Mouse (Mus musculus): ENCODE measurements around the gene Cyp2w1.

Cyp2w1 gene

GRCm38 (mm10) chr5:139364911-139365571 lies 12.6 kb downstream of the Cyp2w1 start:
- in situ Hi-C loops (cut with MboI, MseI): no loop called here

- in situ Hi-C loops (cut with MboI, MseI): no loop called here
These were observed 13.4 kb downstream of the Cyp2w1 start for GRCm38 (mm10) chr5:139365827-139366226.

GRCm38 (mm10) chr5:139366484-139366883 lies 14.1 kb downstream of the Cyp2w1 start:
- in situ Hi-C loops (cut with MboI, MseI): no loop called here

- in situ Hi-C loops (cut with MboI, MseI): no loop called here
These were observed 15.6 kb downstream of the Cyp2w1 start for GRCm38 (mm10) chr5:139367884-139368458.

- in situ Hi-C loops (cut with MboI, MseI): no loop called here
These were observed 16.4 kb downstream of the Cyp2w1 start for GRCm38 (mm10) chr5:139368638-139369320.

- in situ Hi-C loops (cut with MboI, MseI): no loop called here
These were observed 17.9 kb downstream of the Cyp2w1 start for GRCm38 (mm10) chr5:139370336-139370735.

- in situ Hi-C loops (cut with MboI, MseI): no loop called here
These were observed 18.7 kb downstream of the Cyp2w1 start for GRCm38 (mm10) chr5:139371118-139371517.

GRCm38 (mm10) chr5:139371631-139372401 lies 19.4 kb downstream of the Cyp2w1 start:
- in situ Hi-C loops (cut with MboI, MseI): no loop called here

- in situ Hi-C loops (cut with MboI, MseI): no loop called here
These were observed 20.7 kb downstream of the Cyp2w1 start for GRCm38 (mm10) chr5:139373126-139373525.

GRCm38 (mm10) chr5:139373889-139374444 lies 21.6 kb downstream of the Cyp2w1 start:
- in situ Hi-C loops (cut with MboI, MseI): no loop called here

GRCm38 (mm10) chr5:139374841-139375240 lies 22.4 kb downstream of the Cyp2w1 start:
- in situ Hi-C loops (cut with MboI, MseI): no loop called here

- in situ Hi-C loops (cut with MboI, MseI): no loop called here
These were observed 25.3 kb downstream of the Cyp2w1 start, which contains the start of gene Gpr146 for GRCm38 (mm10) chr5:139377468-139378270. Gene Gpr146 (plus strand): TSS chr5:139377697.

GRCm38 (mm10) chr5:139378271-139378556 lies 25.8 kb downstream of the Cyp2w1 start:
- in situ Hi-C loops (cut with MboI, MseI): no loop called here

GRCm38 (mm10) chr5:139378986-139379629 lies 26.7 kb downstream of the Cyp2w1 start:
- in situ Hi-C loops (cut with MboI, MseI): no loop called here

GRCm38 (mm10) chr5:139379771-139380384 lies 27.5 kb downstream of the Cyp2w1 start:
- in situ Hi-C loops (cut with MboI, MseI): no loop called here

- in situ Hi-C loops (cut with MboI, MseI): no loop called here
These were observed 28.2 kb downstream of the Cyp2w1 start for GRCm38 (mm10) chr5:139380385-139381248.

GRCm38 (mm10) chr5:139381586-139382513 lies 29.4 kb downstream of the Cyp2w1 start:
- in situ Hi-C loops (cut with MboI, MseI): no loop called here

GRCm38 (mm10) chr5:139382760-139383159 lies 30.3 kb downstream of the Cyp2w1 start:
- in situ Hi-C loops (cut with MboI, MseI): no loop called here

Data from T-helper 2 cell (primary cell).